Mouse (Mus musculus): ENCODE results near the gene Fscn3. TPM values are rescaled to one million over a fixed set of nuclear protein-coding genes. Genes with fewer than 3 reads are reported as not detected.

Fscn3 gene
- polyA plus RNA-seq, 1 experiment from 2014 or later: not detected

DNA sequence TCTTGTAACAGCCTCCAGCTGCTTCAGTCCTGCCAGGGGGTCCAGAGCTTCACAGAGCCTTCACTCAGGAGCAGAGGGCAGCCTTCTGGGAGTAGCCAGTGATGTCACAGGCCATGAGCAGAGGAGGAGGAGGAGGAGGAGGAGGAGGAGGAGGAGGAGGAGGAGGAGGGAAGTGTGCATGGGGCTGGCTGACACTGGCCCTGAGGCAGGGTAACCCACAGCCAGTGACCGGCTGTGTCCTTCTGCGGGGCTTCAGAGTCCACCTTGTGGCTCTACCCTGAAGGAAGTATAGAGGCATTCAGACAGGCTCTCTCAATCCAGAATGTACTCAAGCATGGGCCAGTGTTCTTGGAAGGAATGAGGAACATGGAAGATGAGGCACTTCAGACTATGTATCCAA lies 21.7 kb downstream of the Fscn3 start, which contains the start of gene Pax4:
TSS of gene Pax4 (minus strand) at position 101 of the 400 bp plus-strand sequence.
- Histone ChIP-seq H3K4me2 (ENCODE audit: low read length) (no peak within 1 kb of the TSS), H3K9ac (replicated peaks; ENCODE audit: low read depth, low read length) (no peak within 1 kb of the TSS), H3K36me3 (ENCODE audit: control insufficient read depth, insufficient read depth) (no peaks in the 10 kb centered on the region), H3K4me3 (replicated peaks; ENCODE audit: low read length) (no peak within 1 kb of the TSS), H3K4me1 (replicated peaks; ENCODE audit: control insufficient read depth, insufficient read depth, low read length) (no peaks in the 10 kb centered on the region), H3K9me3 (ENCODE audit: control insufficient read depth, low read length) (no peaks in the 10 kb centered on the region), H3K27ac (ENCODE audit: low read length) (no peak within 1 kb of the TSS), H3K27me3 (replicated peaks; ENCODE audit: control insufficient read depth, insufficient read depth, low read length) (peaks cover 14% of the 10 kb centered on the region)
- 89% methylated on average over 2 of the region's 2 CpGs for WGBS
- no peak for ATAC-seq

GRCm38 (mm10) chr6:28450481-28450880 lies 22.9 kb downstream of the Fscn3 start:
- Histone ChIP-seq H3K9me3 (ENCODE audit: control insufficient read depth, low read length) (no peaks in the 10 kb centered on the region), H3K9ac (replicated peaks; ENCODE audit: low read depth, low read length) (no peak overlapping the region), H3K27ac (ENCODE audit: low read length) (no peak overlapping the region), H3K27me3 (replicated peaks; ENCODE audit: control insufficient read depth, insufficient read depth, low read length) (peaks cover 14% of the 10 kb centered on the region), H3K4me2 (ENCODE audit: low read length) (no peak overlapping the region), H3K36me3 (ENCODE audit: control insufficient read depth, insufficient read depth) (no peaks in the 10 kb centered on the region), H3K4me1 (replicated peaks; ENCODE audit: control insufficient read depth, insufficient read depth, low read length) (no peaks in the 10 kb centered on the region), H3K4me3 (replicated peaks; ENCODE audit: low read length) (no peak overlapping the region)
- 22% methylated on average over 5 of the region's 5 CpGs for WGBS
- ATAC-seq: no peak

GRCm38 (mm10) chr6:28450977-28451376 lies 23.4 kb downstream of the Fscn3 start:
- no peaks in the 10 kb centered on the region for H3K4me1 ChIP-seq (replicated peaks; ENCODE audit: control insufficient read depth, insufficient read depth, low read length)
- 2% methylated on average over 12 of the region's 12 CpGs for WGBS
- ATAC-seq: peak; percentile 68
- no peak overlapping the region for H3K27ac ChIP-seq (ENCODE audit: low read length)
- no peak overlapping the region for H3K4me2 ChIP-seq (ENCODE audit: low read length)
- peaks cover 14% of the 10 kb centered on the region for H3K27me3 ChIP-seq (replicated peaks; ENCODE audit: control insufficient read depth, insufficient read depth, low read length)
- H3K9me3 ChIP-seq (ENCODE audit: control insufficient read depth, low read length): no peaks in the 10 kb centered on the region
- H3K9ac ChIP-seq (replicated peaks; ENCODE audit: low read depth, low read length): no peak overlapping the region
- no peaks in the 10 kb centered on the region for H3K36me3 ChIP-seq (ENCODE audit: control insufficient read depth, insufficient read depth)
- no peak overlapping the region for H3K4me3 ChIP-seq (replicated peaks; ENCODE audit: low read length)

GRCm38 (mm10) chr6:28459221-28459668 lies 31.7 kb downstream of the Fscn3 start:
- no peak overlapping the region for H3K4me3 ChIP-seq (replicated peaks; ENCODE audit: low read length)
- no peaks in the 10 kb centered on the region for H3K9me3 ChIP-seq (ENCODE audit: control insufficient read depth, low read length)
- no peak overlapping the region for H3K9ac ChIP-seq (replicated peaks; ENCODE audit: low read depth, low read length)
- no peak overlapping the region for H3K27ac ChIP-seq (ENCODE audit: low read length)
- no peaks in the 10 kb centered on the region for H3K4me1 ChIP-seq (replicated peaks; ENCODE audit: control insufficient read depth, insufficient read depth, low read length)
- no peak overlapping the region for H3K4me2 ChIP-seq (ENCODE audit: low read length)
- no peak for ATAC-seq
- no peaks in the 10 kb centered on the region for H3K36me3 ChIP-seq (ENCODE audit: control insufficient read depth, insufficient read depth)
- H3K27me3 ChIP-seq (replicated peaks; ENCODE audit: control insufficient read depth, insufficient read depth, low read length): no peaks in the 10 kb centered on the region

- H3K27me3 ChIP-seq (replicated peaks; ENCODE audit: control insufficient read depth, insufficient read depth, low read length): no peaks in the 10 kb centered on the region
- no peak for ATAC-seq
- WGBS: 11% methylated on average over 5 of the region's 5 CpGs
Measured at GRCm38 (mm10) chr6:28460534-28460933, 32.9 kb downstream of the Fscn3 start.

DNA sequence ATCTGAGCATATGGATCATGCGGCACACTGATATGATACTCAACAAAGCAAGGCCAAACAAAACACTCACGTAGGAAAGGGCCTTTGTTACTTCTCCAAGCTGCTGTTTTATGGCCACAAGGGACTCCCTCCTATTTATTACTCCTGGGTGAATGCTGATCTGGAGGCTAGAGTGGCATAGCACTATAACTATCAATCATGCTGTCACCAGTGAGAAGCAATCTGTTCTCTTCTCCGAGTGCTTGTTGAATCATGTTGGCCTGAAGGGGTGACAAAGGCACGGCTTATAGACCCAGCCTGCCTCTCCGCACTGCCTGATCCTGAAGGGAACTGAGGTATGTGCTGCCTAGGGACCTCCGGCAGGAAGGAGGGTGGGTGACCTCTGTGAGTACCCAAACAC lies 37.0 kb downstream of the Fscn3 start:
- no peak for ATAC-seq
- Histone ChIP-seq H3K9me3 (ENCODE audit: control insufficient read depth, low read length) (no peaks in the 10 kb centered on the region), H3K4me2 (ENCODE audit: low read length) (no peak overlapping the region), H3K27me3 (replicated peaks; ENCODE audit: control insufficient read depth, insufficient read depth, low read length) (no peaks in the 10 kb centered on the region), H3K4me3 (replicated peaks; ENCODE audit: low read length) (no peak overlapping the region), H3K9ac (replicated peaks; ENCODE audit: low read depth, low read length) (no peak overlapping the region), H3K4me1 (replicated peaks; ENCODE audit: control insufficient read depth, insufficient read depth, low read length) (no peaks in the 10 kb centered on the region), H3K36me3 (ENCODE audit: control insufficient read depth, insufficient read depth) (no peaks in the 10 kb centered on the region), H3K27ac (ENCODE audit: low read length) (no peak overlapping the region)
- WGBS: 59% methylated on average over 6 of the region's 6 CpGs

More at GRCm38 (mm10) chr6:28460534-28460933, 32.9 kb downstream of the Fscn3 start:
- H3K9me3 ChIP-seq (ENCODE audit: control insufficient read depth, low read length): no peaks in the 10 kb centered on the region
- no peak overlapping the region for H3K9ac ChIP-seq (replicated peaks; ENCODE audit: low read depth, low read length)
- no peaks in the 10 kb centered on the region for H3K36me3 ChIP-seq (ENCODE audit: control insufficient read depth, insufficient read depth)
- H3K27ac ChIP-seq (ENCODE audit: low read length): no peak overlapping the region
- no peaks in the 10 kb centered on the region for H3K4me1 ChIP-seq (replicated peaks; ENCODE audit: control insufficient read depth, insufficient read depth, low read length)
- H3K4me2 ChIP-seq (ENCODE audit: low read length): no peak overlapping the region
- H3K4me3 ChIP-seq (replicated peaks; ENCODE audit: low read length): no peak overlapping the region

DNA sequence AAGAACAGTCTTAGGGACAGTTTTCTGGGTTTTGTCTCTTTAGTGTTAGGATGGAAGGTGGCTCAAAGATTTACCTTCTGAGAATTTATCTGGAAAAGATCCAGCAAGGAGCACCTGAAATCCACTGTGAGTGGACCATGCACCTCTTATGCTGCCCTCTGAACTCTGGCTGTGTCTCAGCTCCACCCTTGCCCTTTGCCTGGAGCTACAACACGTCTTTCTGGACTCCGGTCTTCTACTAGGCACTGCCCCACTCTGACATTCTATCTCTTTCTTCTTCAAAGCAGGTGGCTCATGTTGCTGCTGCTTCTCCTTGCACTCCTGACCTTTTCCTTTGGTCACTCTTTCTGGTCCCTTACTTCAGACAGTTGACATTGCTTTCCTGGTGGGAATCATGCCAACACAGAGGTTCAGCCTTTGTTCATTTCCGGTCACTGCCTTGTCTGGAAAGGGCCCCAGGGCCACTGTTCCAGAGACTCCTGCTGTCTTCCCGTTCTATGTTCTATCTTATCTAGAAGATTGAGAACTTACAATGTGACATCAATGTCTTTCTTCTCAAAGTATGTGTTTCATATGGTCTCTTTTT lies 42.5 kb downstream of the Fscn3 start:
- H3K27me3 ChIP-seq (replicated peaks; ENCODE audit: control insufficient read depth, insufficient read depth, low read length): no peaks in the 10 kb centered on the region
- H3K4me3 ChIP-seq (replicated peaks; ENCODE audit: low read length): no peak overlapping the region
- H3K27ac ChIP-seq (ENCODE audit: low read length): no peak overlapping the region
- no peak for ATAC-seq
- no peak overlapping the region for H3K4me2 ChIP-seq (ENCODE audit: low read length)
- H3K4me1 ChIP-seq (replicated peaks; ENCODE audit: control insufficient read depth, insufficient read depth, low read length): no peaks in the 10 kb centered on the region
- no peak overlapping the region for H3K9ac ChIP-seq (replicated peaks; ENCODE audit: low read depth, low read length)
- no peaks in the 10 kb centered on the region for H3K9me3 ChIP-seq (ENCODE audit: control insufficient read depth, low read length)
- no peaks in the 10 kb centered on the region for H3K36me3 ChIP-seq (ENCODE audit: control insufficient read depth, insufficient read depth)
- WGBS: 83% methylated on average over 4 of the region's 4 CpGs

DNA sequence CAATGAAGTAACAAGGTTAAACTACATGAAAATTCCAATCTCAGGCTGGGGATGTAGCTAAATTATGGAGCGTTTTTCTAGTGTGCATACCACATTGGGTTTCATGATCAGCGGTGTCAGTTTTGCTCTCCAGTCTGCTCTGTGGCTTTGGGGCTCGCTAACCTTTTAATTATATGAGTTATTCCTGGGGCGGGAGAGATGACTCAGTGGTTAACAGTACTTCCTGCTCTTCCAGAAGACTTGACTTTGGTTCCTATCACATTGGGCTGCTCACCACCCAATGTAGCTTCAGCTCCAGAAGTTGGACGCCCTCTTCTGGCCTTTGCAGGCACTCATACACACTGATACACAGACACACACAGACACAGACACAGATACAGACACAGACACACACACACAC lies 43.0 kb downstream of the Fscn3 start:
- H3K9me3 ChIP-seq (ENCODE audit: control insufficient read depth, low read length): no peaks in the 10 kb centered on the region
- 83% methylated on average over 5 of the region's 5 CpGs for WGBS
- no peaks in the 10 kb centered on the region for H3K36me3 ChIP-seq (ENCODE audit: control insufficient read depth, insufficient read depth)
- H3K27ac ChIP-seq (ENCODE audit: low read length): no peak overlapping the region
- no peak for ATAC-seq
- no peak overlapping the region for H3K9ac ChIP-seq (replicated peaks; ENCODE audit: low read depth, low read length)
- H3K27me3 ChIP-seq (replicated peaks; ENCODE audit: control insufficient read depth, insufficient read depth, low read length): no peaks in the 10 kb centered on the region
- H3K4me1 ChIP-seq (replicated peaks; ENCODE audit: control insufficient read depth, insufficient read depth, low read length): no peaks in the 10 kb centered on the region
- no peak overlapping the region for H3K4me3 ChIP-seq (replicated peaks; ENCODE audit: low read length)
- H3K4me2 ChIP-seq (ENCODE audit: low read length): no peak overlapping the region

DNA sequence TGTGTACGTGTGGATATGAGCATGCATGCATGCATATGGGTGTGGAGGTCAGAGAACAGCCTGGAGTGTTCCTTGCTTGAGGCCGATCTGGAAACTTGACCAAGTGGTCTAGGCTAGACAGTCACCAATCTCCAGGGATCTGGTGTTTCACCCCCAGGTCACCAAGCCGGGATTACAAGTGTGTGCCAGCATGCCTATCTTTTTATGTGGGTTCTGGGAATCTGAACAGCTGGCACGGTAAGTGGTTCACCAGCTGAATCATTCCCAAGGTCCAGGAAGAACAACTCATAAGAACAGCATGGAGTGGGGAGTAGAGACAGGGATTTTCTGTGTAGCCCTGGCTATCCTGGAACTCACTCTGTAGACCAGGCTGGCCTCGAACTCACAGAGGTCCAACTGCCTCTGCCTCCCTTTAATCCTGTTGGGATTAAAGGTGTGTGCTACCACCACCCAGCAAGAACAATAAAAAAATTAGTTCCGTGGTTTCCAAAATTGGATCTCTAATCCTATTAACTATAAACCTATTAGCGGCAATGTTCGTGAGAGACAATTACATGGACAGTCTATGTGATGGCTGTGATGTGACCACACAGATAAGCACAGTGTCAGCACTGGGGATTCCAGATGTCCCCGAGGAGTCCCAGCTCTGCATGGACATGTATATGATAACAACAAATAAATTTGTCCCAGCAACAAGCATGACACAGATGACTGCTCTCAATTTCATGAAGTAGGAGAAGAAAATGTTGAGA lies 43.9 kb downstream of the Fscn3 start:
- no peaks in the 10 kb centered on the region for H3K27me3 ChIP-seq (replicated peaks; ENCODE audit: control insufficient read depth, insufficient read depth, low read length)
- no peak for ATAC-seq
- no peak overlapping the region for H3K27ac ChIP-seq (ENCODE audit: low read length)
- H3K4me2 ChIP-seq (ENCODE audit: low read length): no peak overlapping the region
- no peak overlapping the region for H3K4me3 ChIP-seq (replicated peaks; ENCODE audit: low read length)
- H3K4me1 ChIP-seq (replicated peaks; ENCODE audit: control insufficient read depth, insufficient read depth, low read length): no peaks in the 10 kb centered on the region
- 84% methylated on average over 9 of the region's 9 CpGs for WGBS
- no peak overlapping the region for H3K9ac ChIP-seq (replicated peaks; ENCODE audit: low read depth, low read length)
- H3K36me3 ChIP-seq (ENCODE audit: control insufficient read depth, insufficient read depth): no peaks in the 10 kb centered on the region
- H3K9me3 ChIP-seq (ENCODE audit: control insufficient read depth, low read length): no peaks in the 10 kb centered on the region
